ENCODE assay signal across 8 mouse cellular contexts in the genomic region with DNA sequence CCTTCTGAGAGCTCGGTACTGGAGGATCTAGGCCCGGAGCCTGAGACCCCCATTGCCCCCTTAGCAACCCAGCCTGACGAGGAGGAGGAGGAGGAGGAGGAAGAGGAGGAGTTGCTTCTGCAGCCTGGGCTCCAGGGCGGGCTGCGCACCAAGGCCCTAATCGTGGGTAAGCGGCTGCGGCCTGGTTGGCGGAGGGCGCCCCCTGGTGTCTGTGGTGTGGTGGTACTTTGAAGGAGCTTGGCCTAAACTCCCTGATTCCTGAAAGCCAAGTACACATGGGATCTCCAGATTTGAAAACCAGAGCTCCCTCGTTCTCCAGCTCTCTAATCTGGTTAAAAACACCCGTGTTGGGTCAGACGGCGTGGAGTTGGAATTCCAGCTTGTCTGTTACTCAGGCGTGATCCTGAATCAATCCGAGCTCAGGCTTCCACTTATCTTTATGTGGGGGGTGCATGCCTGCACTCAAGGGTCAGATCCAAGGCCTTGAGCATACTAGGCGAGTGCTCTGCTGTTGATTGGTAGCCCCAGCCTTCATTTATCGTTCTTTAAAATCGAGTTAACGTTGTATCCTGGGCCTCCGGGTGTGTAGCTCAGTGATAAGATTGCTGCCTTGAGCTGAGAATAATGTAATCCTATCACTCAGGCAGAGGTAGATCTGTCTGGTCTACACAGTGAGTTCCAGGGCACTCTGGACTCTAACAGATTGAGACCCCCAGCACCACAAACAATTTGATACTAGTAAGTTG. TPM values are rescaled to one million over a fixed set of nuclear protein-coding genes. Genes with fewer than 3 reads are reported as not detected.
DNase-seq lines count a peak whose midpoint lies in the region; ATAC-seq and TF ChIP-seq lines count a peak whose summit lies in the region.

No protein-coding gene starts in this region.

- H3K27ac ChIP-seq in bone marrow, adult 2 months (ENCODE audit: control insufficient read depth, insufficient read depth, low read depth, low read length, poor library complexity) = no peak overlapping the region; the same call in 1 of the 2 replicates
- peak overlapping the region; percentile 51; the same call in 1 of the 2 replicates for H3K27ac ChIP-seq in embryonic facial prominence, embryonic 15.5 days (replicated peaks)
- 0 out of 2 replicates have a peak overlapping the region, but pooled peaks have one; percentile 42 for H3K27ac ChIP-seq in heart, embryonic 10.5 days
- peak overlapping the region; percentile 53; the same call in 1 of the 2 replicates for H3K27ac ChIP-seq in kidney, embryonic 16.5 days (ENCODE audit: low read length)
- peak overlapping the region; percentile 27; the same call in 1 of the 2 replicates for H3K27ac ChIP-seq in liver, embryonic 12.5 days
- peak overlapping the region; percentile 15; the same call in 1 of the 2 replicates for H3K27ac ChIP-seq in stomach, embryonic 14.5 days (ENCODE audit: low read length)

- TF ChIP-seq POLR2A in bone marrow, adult 2 months (IDR thresholded peaks at IDR 0.05; ENCODE audit: borderline replicate concordance, control insufficient read depth, low read depth, low read length) = no peak

- H3K9ac ChIP-seq in embryonic facial prominence, embryonic 15.5 days = no peak overlapping the region
- H3K9ac ChIP-seq in kidney, embryonic 16.5 days (replicated peaks; ENCODE audit: low read length) = peak overlapping the region; percentile 48; the same call in 1 of the 2 replicates
- H3K9ac ChIP-seq in liver, embryonic 12.5 days = no peak overlapping the region; the same call in 1 of the 2 replicates
- H3K9ac ChIP-seq in stomach, embryonic 14.5 days (replicated peaks; ENCODE audit: low read depth, low read length) = peak overlapping the region; percentile 25; the same call in 1 of the 2 replicates

- WGBS in bone marrow, adult 2 months = 24% methylated on average over 21 of the region's 21 CpGs
- 30% methylated on average over 21 of the region's 21 CpGs for WGBS in embryonic facial prominence, embryonic 15.5 days
- WGBS in heart, embryonic 10.5 days = 24% methylated on average over 21 of the region's 21 CpGs
- 35% methylated on average over 20 of the region's 21 CpGs for WGBS in kidney, embryonic 16.5 days
- WGBS in liver, embryonic 12.5 days (ENCODE audit: insufficient replicate concordance) = 10% methylated on average over 21 of the region's 21 CpGs
- 28% methylated on average over 21 of the region's 21 CpGs for WGBS in stomach, embryonic 14.5 days

- TF ChIP-seq CTCF in bone marrow, adult 2 months (IDR thresholded peaks at IDR 0.05; ENCODE audit: control insufficient read depth, insufficient read depth, low read length) = peak; percentile 96

- DNase-seq in 416B (ENCODE audit: low read depth) = peak; percentile 84
- DNase-seq in heart, embryonic 10.5 days (ENCODE audit: low spot score) = peak; percentile 93
- peak; percentile 88 for DNase-seq in neural tube, embryonic 10.5 days (ENCODE audit: extremely low spot score, low spot score)

- no peaks in the 10 kb centered on the region for H3K9me3 ChIP-seq in embryonic facial prominence, embryonic 15.5 days (replicated peaks)
- no peaks in the 10 kb centered on the region for H3K9me3 ChIP-seq in heart, embryonic 10.5 days
- peaks cover 4% of the 10 kb centered on the region; the same call in 1 of the 2 replicates for H3K9me3 ChIP-seq in kidney, embryonic 16.5 days (ENCODE audit: low read length)
- H3K9me3 ChIP-seq in liver, embryonic 12.5 days (replicated peaks) = peaks cover 6% of the 10 kb centered on the region; the same call in 1 of the 2 replicates
- no peaks in the 10 kb centered on the region for H3K9me3 ChIP-seq in stomach, embryonic 14.5 days (ENCODE audit: control insufficient read depth, low read depth, low read length)

- no peaks in the 10 kb centered on the region for H3K27me3 ChIP-seq in embryonic facial prominence, embryonic 15.5 days
- H3K27me3 ChIP-seq in heart, embryonic 10.5 days (ENCODE audit: insufficient read depth, poor library complexity, severe bottlenecking) = no peaks in the 10 kb centered on the region
- H3K27me3 ChIP-seq in kidney, embryonic 16.5 days (ENCODE audit: insufficient read depth, low read length) = no peaks in the 10 kb centered on the region
- peaks cover 8% of the 10 kb centered on the region for H3K27me3 ChIP-seq in liver, embryonic 12.5 days (replicated peaks)
- H3K27me3 ChIP-seq in stomach, embryonic 14.5 days (ENCODE audit: control insufficient read depth, insufficient read depth, low read length) = no peaks in the 10 kb centered on the region

- H3K36me3 ChIP-seq in embryonic facial prominence, embryonic 15.5 days = peaks cover 44% of the 10 kb centered on the region
- peaks cover 51% of the 10 kb centered on the region for H3K36me3 ChIP-seq in heart, embryonic 10.5 days
- peaks cover 16% of the 10 kb centered on the region; the same call in 1 of the 2 replicates for H3K36me3 ChIP-seq in kidney, embryonic 16.5 days (ENCODE audit: insufficient read depth, low read length)
- H3K36me3 ChIP-seq in liver, embryonic 12.5 days = peaks cover 19% of the 10 kb centered on the region
- H3K36me3 ChIP-seq in stomach, embryonic 14.5 days (ENCODE audit: control insufficient read depth, insufficient read depth, low read length) = peaks cover 12% of the 10 kb centered on the region

- ATAC-seq in embryonic facial prominence, embryonic 15.5 days (ENCODE audit: insufficient number of reproducible peaks, low FRiP score, low TSS enrichment, low read depth) = no peak; the same call in 1 of the 2 replicates
- peak; percentile 53; the same call in 1 of the 2 replicates for ATAC-seq in kidney, embryonic 16.5 days (ENCODE audit: low FRiP score, low TSS enrichment)
- ATAC-seq in liver, embryonic 12.5 days = peak; percentile 57
- ATAC-seq in stomach, embryonic 14.5 days (ENCODE audit: insufficient number of reproducible peaks, insufficient read depth, low FRiP score, low read depth) = 0 out of 2 replicates have a peak, but pooled peaks have one; percentile 25

- peak overlapping the region; percentile 19; the same call in 1 of the 2 replicates for H3K4me2 ChIP-seq in embryonic facial prominence, embryonic 15.5 days (replicated peaks)
- H3K4me2 ChIP-seq in kidney, embryonic 16.5 days (replicated peaks; ENCODE audit: low read depth, low read length) = peak overlapping the region; percentile 44; the same call in 1 of the 2 replicates
- H3K4me2 ChIP-seq in liver, embryonic 12.5 days = peak overlapping the region; percentile 44
- H3K4me2 ChIP-seq in stomach, embryonic 14.5 days (replicated peaks; ENCODE audit: low read depth, low read length) = no peak overlapping the region

- H3K4me3 ChIP-seq in bone marrow, adult 2 months (replicated peaks; ENCODE audit: control insufficient read depth, low read depth, low read length) = no peak overlapping the region
- 0 out of 2 replicates have a peak overlapping the region, but pooled peaks have one; percentile 4 for H3K4me3 ChIP-seq in embryonic facial prominence, embryonic 15.5 days (replicated peaks)
- H3K4me3 ChIP-seq in heart, embryonic 10.5 days = peak overlapping the region; percentile 41
- H3K4me3 ChIP-seq in kidney, embryonic 16.5 days (ENCODE audit: low read length) = peak overlapping the region; percentile 20; the same call in 1 of the 2 replicates
- no peak overlapping the region for H3K4me3 ChIP-seq in liver, embryonic 12.5 days
- H3K4me3 ChIP-seq in stomach, embryonic 14.5 days (ENCODE audit: low read depth, low read length) = no peak overlapping the region

- peaks cover 4% of the 10 kb centered on the region for H3K4me1 ChIP-seq in bone marrow, adult 2 months (ENCODE audit: control insufficient read depth, insufficient read depth, low read length)
- peaks cover 37% of the 10 kb centered on the region for H3K4me1 ChIP-seq in embryonic facial prominence, embryonic 15.5 days
- peaks cover 45% of the 10 kb centered on the region for H3K4me1 ChIP-seq in heart, embryonic 10.5 days
- H3K4me1 ChIP-seq in kidney, embryonic 16.5 days (ENCODE audit: insufficient read depth, low read length) = peaks cover 26% of the 10 kb centered on the region
- peaks cover 52% of the 10 kb centered on the region for H3K4me1 ChIP-seq in liver, embryonic 12.5 days
- H3K4me1 ChIP-seq in stomach, embryonic 14.5 days (ENCODE audit: control insufficient read depth, insufficient read depth, low read length) = peaks cover 22% of the 10 kb centered on the region; the same call in 1 of the 2 replicates

RNA-seq across cellular contexts. Expression of a gene that starts 5.7 kb away (rescaled TPM):
- polyA plus RNA-seq in bone marrow, adult 2 months (2011; ENCODE audit: insufficient read depth, insufficient read length, low replicate concordance, missing spikeins) = 119 and 234 TPM in 2 replicates
- polyA plus RNA-seq in embryonic facial prominence, embryonic 15.5 days (2015; fragmentation: Nextera tagmentation; extraction: Ambion mirVana) = 40.7 and 50.6 TPM in 2 replicates
- 34.8 and 44.5 TPM in 2 replicates for polyA plus RNA-seq in heart, embryonic 10.5 days (2016; fragmentation: Nextera tagmentation; extraction: Ambion mirVana)
- 45.1 and 48.2 TPM in 2 replicates for polyA plus RNA-seq in kidney, embryonic 16.5 days (2015; fragmentation: Nextera tagmentation; extraction: Ambion mirVana)
- polyA plus RNA-seq in liver, embryonic 12.5 days (2016; fragmentation: Nextera tagmentation; extraction: Ambion mirVana) = 50.7 and 52.8 TPM in 2 replicates
- 34.0 and 38.0 TPM in 2 replicates for polyA plus RNA-seq in stomach, embryonic 14.5 days (2014; fragmentation: Nextera tagmentation; extraction: Ambion mirVana)

RNA-seq across cellular contexts. Expression of a gene that starts 8.6 kb away (rescaled TPM):
- 35.8 and 78.4 TPM in 2 replicates for polyA plus RNA-seq in bone marrow, adult 2 months (2011; ENCODE audit: insufficient read depth, insufficient read length, low replicate concordance, missing spikeins)
- 28.5 and 30.3 TPM in 2 replicates for polyA plus RNA-seq in embryonic facial prominence, embryonic 15.5 days (2015; fragmentation: Nextera tagmentation; extraction: Ambion mirVana)
- polyA plus RNA-seq in heart, embryonic 10.5 days (2016; fragmentation: Nextera tagmentation; extraction: Ambion mirVana) = 19.9 and 22.2 TPM in 2 replicates
- polyA plus RNA-seq in kidney, embryonic 16.5 days (2015; fragmentation: Nextera tagmentation; extraction: Ambion mirVana) = 22.2 and 25.2 TPM in 2 replicates
- polyA plus RNA-seq in liver, embryonic 12.5 days (2016; fragmentation: Nextera tagmentation; extraction: Ambion mirVana) = 11.9 and 12.6 TPM in 2 replicates
- polyA plus RNA-seq in stomach, embryonic 14.5 days (2014; fragmentation: Nextera tagmentation; extraction: Ambion mirVana) = 18.8 and 20.1 TPM in 2 replicates

RNA-seq across cellular contexts. Expression of a gene that starts 12.8 kb away (rescaled TPM):
- polyA plus RNA-seq in bone marrow, adult 2 months (2011; ENCODE audit: insufficient read depth, insufficient read length, low replicate concordance, missing spikeins) = 16.0 and 22.4 TPM in 2 replicates
- polyA plus RNA-seq in embryonic facial prominence, embryonic 15.5 days (2015; fragmentation: Nextera tagmentation; extraction: Ambion mirVana) = 53.2 and 55.2 TPM in 2 replicates
- polyA plus RNA-seq in heart, embryonic 10.5 days (2016; fragmentation: Nextera tagmentation; extraction: Ambion mirVana) = 56.5 and 58.3 TPM in 2 replicates
- polyA plus RNA-seq in kidney, embryonic 16.5 days (2015; fragmentation: Nextera tagmentation; extraction: Ambion mirVana) = 63.3 and 67.0 TPM in 2 replicates
- 29.5 and 29.8 TPM in 2 replicates for polyA plus RNA-seq in liver, embryonic 12.5 days (2016; fragmentation: Nextera tagmentation; extraction: Ambion mirVana)
- polyA plus RNA-seq in stomach, embryonic 14.5 days (2014; fragmentation: Nextera tagmentation; extraction: Ambion mirVana) = 65.3 and 67.1 TPM in 2 replicates

RNA-seq across cellular contexts. Expression of a gene that starts 23.3 kb away (rescaled TPM):
- 28.5 and 52.0 TPM in 2 replicates for polyA plus RNA-seq in bone marrow, adult 2 months (2011; ENCODE audit: insufficient read depth, insufficient read length, low replicate concordance, missing spikeins)
- polyA plus RNA-seq in embryonic facial prominence, embryonic 15.5 days (2015; fragmentation: Nextera tagmentation; extraction: Ambion mirVana) = 22.3 and 23.9 TPM in 2 replicates
- polyA plus RNA-seq in heart, embryonic 10.5 days (2016; fragmentation: Nextera tagmentation; extraction: Ambion mirVana) = 23.8 and 26.7 TPM in 2 replicates
- 33.3 and 36.5 TPM in 2 replicates for polyA plus RNA-seq in kidney, embryonic 16.5 days (2015; fragmentation: Nextera tagmentation; extraction: Ambion mirVana)
- 20.2 and 20.9 TPM in 2 replicates for polyA plus RNA-seq in liver, embryonic 12.5 days (2016; fragmentation: Nextera tagmentation; extraction: Ambion mirVana)
- 26.7 and 29.8 TPM in 2 replicates for polyA plus RNA-seq in stomach, embryonic 14.5 days (2014; fragmentation: Nextera tagmentation; extraction: Ambion mirVana)

RNA-seq across cellular contexts. Expression of a gene that starts 32.6 kb away (rescaled TPM):
- polyA plus RNA-seq in bone marrow, adult 2 months (2011; ENCODE audit: insufficient read depth, insufficient read length, low replicate concordance, missing spikeins) = 17.2 and 24.2 TPM in 2 replicates
- 12.0 and 16.1 TPM in 2 replicates for polyA plus RNA-seq in embryonic facial prominence, embryonic 15.5 days (2015; fragmentation: Nextera tagmentation; extraction: Ambion mirVana)
- 25.3 and 29.1 TPM in 2 replicates for polyA plus RNA-seq in heart, embryonic 10.5 days (2016; fragmentation: Nextera tagmentation; extraction: Ambion mirVana)
- polyA plus RNA-seq in kidney, embryonic 16.5 days (2015; fragmentation: Nextera tagmentation; extraction: Ambion mirVana) = 16.3 and 16.7 TPM in 2 replicates
- polyA plus RNA-seq in liver, embryonic 12.5 days (2016; fragmentation: Nextera tagmentation; extraction: Ambion mirVana) = 14.2 and 15.0 TPM in 2 replicates
- 18.7 and 19.2 TPM in 2 replicates for polyA plus RNA-seq in stomach, embryonic 14.5 days (2014; fragmentation: Nextera tagmentation; extraction: Ambion mirVana)

Comparison
In these comparisons a context has a peak if more than half of its experiments do, and no peak if none do; other contexts are left out.
1. H3K4me3 ChIP-seq: peak in embryonic facial prominence, embryonic 15.5 days (single experiment), heart, embryonic 10.5 days (single experiment) and kidney, embryonic 16.5 days (single experiment); none in bone marrow, adult 2 months (single experiment), liver, embryonic 12.5 days (single experiment) and stomach, embryonic 14.5 days (single experiment).
2. H3K9ac ChIP-seq: peak in kidney, embryonic 16.5 days (single experiment) and stomach, embryonic 14.5 days (single experiment); none in embryonic facial prominence, embryonic 15.5 days (single experiment) and liver, embryonic 12.5 days (single experiment).
3. Peak in every context shown above with its lines, with median percentiles within 50 percentile points of each other: DNase-seq.